Mouse (Mus musculus) layer of hippocampus, adult 2 months (tissue): ENCODE measurements around the gene Trafd1. TPM values are rescaled to one million over a fixed set of nuclear protein-coding genes. Genes with fewer than 3 reads are reported as not detected.
"Not testable (repeated sequence)": the region's sequence is repeated elsewhere in the genome, so short reads cannot be mapped to it uniquely, and the experiment has no call there.

ENCODE experiments used
- DNase-seq, 2 experiments: peaks; one replicate each; pipeline ENCODE4 v3.0.0; 2022; ENCODE audit warnings: low spot score in 2 of 2
- H3K27ac ChIP-seq: fragments of 200-600 bp; 2 replicates; pipeline ENCODE4 v1.8.1; 2022
- H3K4me3 ChIP-seq: fragments of 200-600 bp; 2 replicates; pipeline ENCODE4 v1.8.1; 2022; ENCODE audit warnings: mild to moderate bottlenecking
- CTCF ChIP-seq: fragments of 200-600 bp; conservative IDR thresholded peaks from 2 replicates; pipeline ENCODE4 v1.8.1; 2022; ENCODE audit warnings: antibody characterized with exemption, mild to moderate bottlenecking, moderate library complexity
- total RNA-seq, 2 experiments: library from RNA; stranded (reverse); gene quantifications; 2 replicates each; pipeline ENCODE4 v1.2.3; 2021

Gene Trafd1
- total RNA-seq, 2 experiments from 2014 or later: 79.8 to 82.8 TPM

- DNase-seq: no peak
- Histone ChIP-seq H3K4me3 (no peak overlapping the region), H3K27ac (no peak overlapping the region)
- no peak for TF ChIP-seq CTCF
Measured at GRCm38 (mm10) chr5:121378678-121379256, 6.7 kb downstream of the Trafd1 start.

DNA sequence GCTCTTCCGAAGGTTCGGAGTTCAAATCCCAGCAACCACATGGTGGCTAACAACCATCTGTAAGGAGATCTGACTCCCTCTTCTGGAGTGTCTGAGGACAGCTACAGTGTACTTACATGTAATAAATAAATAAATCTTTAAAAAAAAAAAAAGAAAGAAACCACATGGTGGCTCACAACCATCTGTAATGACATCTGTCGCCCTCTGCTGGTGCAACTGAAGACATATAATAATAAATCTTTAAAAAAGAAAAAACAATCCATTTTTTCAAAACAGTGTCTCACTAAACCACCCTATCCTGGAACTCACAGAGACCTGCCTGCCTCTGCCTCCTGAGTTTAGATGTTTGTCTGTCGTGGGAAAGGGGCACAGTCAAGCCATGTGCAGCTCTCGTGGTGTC, 8.5 kb downstream of the Trafd1 start:
- not testable (repeated sequence) for H3K4me3 ChIP-seq
- peak overlapping the region; percentile 25; the same call in 1 of the 2 replicates for H3K27ac ChIP-seq
- peak; percentile 78 for TF ChIP-seq CTCF
- peak in 1 of 2 experiments; percentile 52 for DNase-seq

DNA sequence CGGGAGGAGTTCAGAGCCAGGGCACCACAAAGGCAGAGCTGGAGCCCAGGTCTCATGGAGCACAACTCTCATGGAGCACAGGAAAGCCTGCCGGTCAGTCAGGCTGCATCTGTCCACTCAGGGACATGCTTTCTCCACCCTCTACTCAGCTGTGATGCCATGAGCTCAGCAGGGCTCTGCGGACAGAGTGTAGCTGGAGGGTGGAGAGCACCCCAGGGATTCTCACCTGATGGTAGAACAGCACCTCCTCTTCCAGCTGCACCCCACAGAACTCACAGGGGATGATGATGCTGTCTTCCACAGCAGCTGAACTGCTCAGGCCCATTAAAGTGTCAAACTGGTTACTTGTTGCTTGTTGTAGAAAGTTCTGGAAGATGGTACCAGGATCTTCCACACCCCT, 10.6 kb downstream of the Trafd1 start:
- no peak for TF ChIP-seq CTCF

DNA sequence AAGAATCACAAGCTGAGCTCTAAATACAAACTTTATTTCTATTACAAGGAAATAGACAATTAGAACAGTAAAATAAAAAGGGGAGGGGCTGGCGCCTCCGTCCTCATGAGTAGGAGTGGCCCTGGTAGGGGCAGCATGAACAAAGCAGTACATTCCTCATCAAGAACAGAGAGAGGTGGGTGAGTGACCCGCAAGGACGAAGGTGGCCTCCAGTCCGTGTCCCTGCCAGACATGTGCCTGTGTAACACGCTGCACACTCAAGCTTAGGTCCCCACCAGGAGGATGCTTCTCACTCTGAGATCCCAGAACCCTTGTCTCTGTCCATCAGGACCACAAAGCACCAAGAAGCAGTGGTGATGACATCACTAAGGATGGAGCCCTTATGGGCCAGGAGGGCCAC, 13.7 kb downstream of the Trafd1 start:
- DNase-seq: no peak
- no peak overlapping the region for H3K27ac ChIP-seq
- no peak overlapping the region for H3K4me3 ChIP-seq
- no peak for TF ChIP-seq CTCF

More for the DNA sequence above, 10.6 kb downstream of the Trafd1 start:
- no peak overlapping the region for H3K4me3 ChIP-seq
- no peak overlapping the region for H3K27ac ChIP-seq
- DNase-seq: no peak

DNA sequence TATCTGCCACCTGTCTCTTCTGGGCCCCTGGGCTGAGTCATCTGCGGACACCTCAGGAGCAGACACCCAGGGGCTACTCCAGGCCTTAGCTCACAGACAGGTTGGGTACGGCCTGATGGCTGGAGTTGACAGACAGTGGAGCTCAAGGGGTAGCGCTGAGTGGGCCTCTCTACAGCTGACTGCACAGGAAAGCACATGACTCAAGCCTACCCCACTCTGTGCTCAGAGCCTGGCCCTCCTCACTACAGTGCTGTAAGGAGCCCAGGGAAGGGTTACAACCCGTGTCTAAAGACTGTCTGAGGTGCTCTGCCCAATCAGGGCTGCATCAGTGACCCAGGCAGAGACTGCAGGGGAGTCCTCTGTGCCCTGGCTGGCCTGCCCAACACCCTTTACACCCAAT, 18.2 kb downstream of the Trafd1 start:
- H3K4me3 ChIP-seq: no peak overlapping the region
- DNase-seq: no peak
- H3K27ac ChIP-seq: no peak overlapping the region
- TF ChIP-seq CTCF: no peak

GRCm38 (mm10) chr5:121366449-121367225, 18.8 kb downstream of the Trafd1 start:
- Histone ChIP-seq H3K4me3 (no peak overlapping the region), H3K27ac (no peak overlapping the region)
- no peak for TF ChIP-seq CTCF

DNA sequence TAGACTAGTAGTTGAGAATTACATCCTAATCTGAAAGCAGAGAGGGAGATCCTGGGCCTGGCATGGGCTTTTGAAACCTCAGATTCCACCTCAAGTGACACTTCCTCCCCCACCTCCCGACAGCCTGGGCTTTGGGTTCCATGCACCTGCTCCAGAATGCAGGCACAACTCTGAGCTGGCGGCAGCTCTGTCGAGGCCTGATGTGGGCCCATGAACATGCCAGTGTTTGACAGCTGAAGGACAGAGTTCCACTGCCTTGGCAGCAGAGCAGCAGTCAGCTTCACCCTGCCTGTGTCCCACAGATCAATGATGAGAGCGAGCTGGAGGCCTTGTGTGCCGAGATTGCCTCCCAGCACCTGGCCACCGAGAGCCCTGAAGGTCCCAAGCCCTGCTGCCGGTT, 22.0 kb downstream of the Trafd1 start:
- DNase-seq: no peak
- no peak for TF ChIP-seq CTCF
- Histone ChIP-seq H3K27ac (no peak overlapping the region), H3K4me3 (no peak overlapping the region)

More at GRCm38 (mm10) chr5:121366449-121367225, 18.8 kb downstream of the Trafd1 start:
- DNase-seq: no peak

DNA sequence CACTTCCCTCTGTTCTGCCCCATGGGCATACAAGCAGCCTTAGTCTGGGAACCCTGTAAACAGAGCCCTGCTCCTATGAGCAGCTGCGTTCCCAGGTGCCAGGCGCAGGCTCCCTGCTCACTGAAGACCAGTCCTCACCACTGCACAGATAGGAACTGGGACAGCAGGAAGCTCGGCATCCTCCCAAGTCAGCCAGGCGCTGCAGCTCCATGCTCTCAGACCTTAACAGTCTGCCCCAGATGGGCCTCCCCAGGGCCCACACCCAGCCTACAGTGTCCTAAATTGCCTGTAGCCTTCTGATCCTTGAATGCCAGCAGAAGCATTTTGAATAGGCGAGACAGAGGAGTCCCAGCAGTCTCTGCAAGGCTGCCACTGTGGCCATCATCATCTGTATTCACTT, 23.7 kb downstream of the Trafd1 start:
- no peak for TF ChIP-seq CTCF
- no peak overlapping the region for H3K4me3 ChIP-seq
- H3K27ac ChIP-seq: no peak overlapping the region
- DNase-seq: no peak

DNA sequence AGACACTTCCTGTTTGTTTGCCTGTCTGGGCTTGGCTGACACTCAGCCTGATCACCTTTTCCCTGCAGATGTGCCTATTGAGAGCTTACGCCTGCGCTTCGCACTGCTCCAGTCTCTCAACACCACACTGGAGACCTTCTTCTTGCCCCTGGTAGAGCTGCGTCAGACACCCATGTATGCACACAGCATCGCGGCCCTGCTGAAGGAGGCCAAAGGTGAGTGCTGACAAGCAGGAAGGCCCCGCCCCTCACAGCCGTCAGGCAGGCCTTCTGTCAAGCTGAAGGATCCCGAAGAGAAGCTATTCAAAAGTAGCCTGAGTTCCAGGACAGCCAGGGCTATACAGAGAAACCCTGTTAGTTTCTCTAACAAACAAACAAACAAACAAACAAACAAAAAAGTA, 26.2 kb downstream of the Trafd1 start:
- TF ChIP-seq CTCF: no peak
- DNase-seq: no peak
- no peak overlapping the region for H3K4me3 ChIP-seq
- no peak overlapping the region for H3K27ac ChIP-seq

DNA sequence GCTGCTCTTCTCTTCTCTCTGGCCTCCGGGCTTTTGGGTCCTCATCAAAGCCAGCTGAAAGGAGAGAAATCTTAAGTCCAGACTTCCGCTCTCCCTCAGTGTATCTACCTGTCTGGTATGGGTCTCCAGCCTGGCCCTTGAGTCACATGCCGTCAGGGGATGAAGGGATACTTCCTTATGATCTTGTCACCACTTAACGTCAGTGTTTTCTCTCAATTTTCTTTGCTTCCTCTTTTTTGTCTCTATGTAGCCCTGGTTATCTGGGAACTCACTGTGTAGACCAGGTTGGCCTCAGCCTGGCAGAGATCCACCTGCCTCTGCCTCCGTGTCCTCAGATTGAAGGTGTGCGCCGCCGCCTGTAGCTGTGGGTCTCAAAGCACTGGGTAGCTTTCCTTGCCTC, 41.4 kb downstream of the Trafd1 start:
- no peak for TF ChIP-seq CTCF
- Histone ChIP-seq H3K27ac (peak overlapping the region; percentile 64; the same call in 1 of the 2 replicates), H3K4me3 (no peak overlapping the region)
- DNase-seq: no peak

- TF ChIP-seq CTCF: no peak
- Histone ChIP-seq H3K27ac (peak overlapping the region; percentile 64), H3K4me3 (no peak overlapping the region)
- no peak for DNase-seq
Measured at GRCm38 (mm10) chr5:121342490-121342889, 42.9 kb downstream of the Trafd1 start.

DNA sequence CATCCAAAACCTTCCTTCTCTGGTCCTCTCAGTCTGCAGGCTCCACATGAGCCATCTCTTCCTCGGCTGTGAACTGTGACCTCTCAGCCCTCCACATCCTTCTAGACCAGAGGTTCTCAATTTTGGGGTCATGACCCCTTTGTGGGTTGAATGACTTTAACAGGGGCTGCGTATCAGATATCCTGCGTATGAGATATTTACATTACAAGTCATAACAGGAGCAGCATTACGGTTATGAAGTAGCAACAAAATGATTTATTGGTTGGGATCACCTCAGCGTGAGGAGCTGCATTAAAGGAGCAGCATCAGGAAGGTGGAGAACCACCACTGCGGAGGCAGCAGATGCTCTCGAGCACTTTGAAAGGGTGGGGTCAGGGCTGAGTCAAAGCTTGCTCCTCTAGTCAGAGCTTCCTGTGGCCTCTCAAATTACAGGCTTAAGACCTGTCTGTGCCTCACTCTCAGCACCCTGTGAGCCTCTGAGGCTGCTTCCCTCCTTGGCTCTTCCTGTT, 44.4 kb downstream of the Trafd1 start:
- H3K27ac ChIP-seq: no peak overlapping the region
- DNase-seq: no peak
- no peak for TF ChIP-seq CTCF
- no peak overlapping the region for H3K4me3 ChIP-seq

GRCm38 (mm10) chr5:121339507-121340230, 45.8 kb downstream of the Trafd1 start:
- no peak for DNase-seq
- TF ChIP-seq CTCF: peak; percentile 34; the same call in 1 of the 2 replicates
- Histone ChIP-seq H3K4me3 (no peak overlapping the region), H3K27ac (no peak overlapping the region)
